Mouse (Mus musculus) C2C12 (cell line): ENCODE data around the gene Unc5b.

Experiments used
- CTCF ChIP-seq: IDR thresholded peaks from one replicate; pipeline ENCODE4 v1.5.1; 2011; ENCODE audit not compliant: control insufficient read depth, insufficient read depth, insufficient read length
- FOSL1 ChIP-seq: IDR thresholded peaks from one replicate; pipeline ENCODE4 v1.8.0; 2011; ENCODE audit warnings: mild to moderate bottlenecking, low read length; ENCODE audit not compliant: poor library complexity, insufficient read depth, severe bottlenecking
- MAX ChIP-seq: IDR thresholded peaks from one replicate; pipeline ENCODE4 v1.6.1; 2011; ENCODE audit warnings: mild to moderate bottlenecking, control low read depth
- MYOD1 ChIP-seq: IDR thresholded peaks from one replicate; pipeline ENCODE4 v1.6.1; 2011; ENCODE audit warnings: low read depth; ENCODE audit not compliant: control insufficient read depth, insufficient read length
- MYOG ChIP-seq: IDR thresholded peaks from one replicate; pipeline ENCODE4 v1.6.1; 2011; ENCODE audit not compliant: control insufficient read depth, insufficient read length; ENCODE audit errors: extremely low read depth
- USF1 ChIP-seq: IDR thresholded peaks from one replicate; pipeline ENCODE4 v1.6.1; 2011; ENCODE audit warnings: low read depth, mild to moderate bottlenecking, control low read depth, moderate library complexity

DNA sequence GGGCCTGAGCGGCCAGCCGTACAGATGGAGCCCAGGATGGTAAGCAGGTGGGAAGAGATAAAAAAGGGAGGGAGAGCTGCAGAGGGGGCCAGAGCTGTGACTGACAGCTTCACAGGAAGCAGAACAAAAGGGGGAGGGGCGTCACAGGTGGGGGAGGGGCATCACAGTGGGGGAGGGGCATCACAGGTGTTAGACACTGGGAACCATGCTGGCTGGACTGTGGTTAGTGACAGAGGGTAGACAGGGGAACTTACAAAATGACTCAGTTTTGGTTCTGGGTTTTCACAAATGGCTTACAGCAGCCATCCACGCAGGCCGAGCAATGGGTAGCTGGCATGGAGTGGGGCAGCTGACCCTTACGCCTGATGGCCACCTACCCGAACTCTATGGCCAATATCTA, 89.9 kb downstream of the Unc5b start:
- TF ChIP-seq CTCF (no peak), MAX (no peak), USF1 (no peak), MYOD1 (no peak), FOSL1 (no peak), MYOG (no peak)
